Mouse (Mus musculus): Measurements from ENCODE around the gene Gli2. TPM values are rescaled to one million over a fixed set of nuclear protein-coding genes. Genes with fewer than 3 reads are reported as not detected.

Gli2 gene
- polyA plus RNA-seq, 1 experiment from 2014 or later, result 6.3 TPM

DNA sequence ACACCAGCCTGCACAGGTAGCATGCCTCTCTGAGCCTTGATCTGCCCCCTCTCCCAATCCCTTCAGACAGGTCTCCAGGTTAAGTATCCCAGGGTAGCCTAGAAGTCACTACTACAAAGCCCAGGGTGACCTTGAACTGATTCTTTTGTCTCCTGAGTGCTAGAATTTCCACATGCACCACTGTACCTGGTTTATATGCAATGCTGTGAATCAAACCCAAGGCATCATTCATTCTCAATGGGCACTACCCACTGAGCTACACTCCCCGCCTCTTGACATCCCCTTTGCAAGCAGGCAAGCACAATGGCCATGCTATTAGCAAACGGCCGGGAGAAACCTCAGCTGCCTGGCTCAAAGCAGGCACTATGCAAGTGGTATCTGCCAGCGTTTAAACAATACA is 106.2 kb downstream of the Gli2 start:
- Histone ChIP-seq H3K4me2 (ENCODE audit: low read depth, low read length) (no peak overlapping the region), H3K4me3 (ENCODE audit: low read length) (no peak overlapping the region), H3K27me3 (ENCODE audit: control insufficient read depth, insufficient read depth, low read depth, low read length) (no peaks in the 10 kb centered on the region), H3K9me3 (ENCODE audit: control insufficient read depth, low read length) (no peaks in the 10 kb centered on the region), H3K27ac (ENCODE audit: low read length) (no peak overlapping the region), H3K36me3 (ENCODE audit: control insufficient read depth, insufficient read depth, low read length) (no peaks in the 10 kb centered on the region), H3K9ac (ENCODE audit: low read length) (no peak overlapping the region), H3K4me1 (replicated peaks; ENCODE audit: control insufficient read depth, insufficient read depth, low read length) (no peaks in the 10 kb centered on the region)
- WGBS, result 75% methylated on average over 4 of the region's 4 CpGs
- ATAC-seq (ENCODE audit: low read depth), result no peak

DNA sequence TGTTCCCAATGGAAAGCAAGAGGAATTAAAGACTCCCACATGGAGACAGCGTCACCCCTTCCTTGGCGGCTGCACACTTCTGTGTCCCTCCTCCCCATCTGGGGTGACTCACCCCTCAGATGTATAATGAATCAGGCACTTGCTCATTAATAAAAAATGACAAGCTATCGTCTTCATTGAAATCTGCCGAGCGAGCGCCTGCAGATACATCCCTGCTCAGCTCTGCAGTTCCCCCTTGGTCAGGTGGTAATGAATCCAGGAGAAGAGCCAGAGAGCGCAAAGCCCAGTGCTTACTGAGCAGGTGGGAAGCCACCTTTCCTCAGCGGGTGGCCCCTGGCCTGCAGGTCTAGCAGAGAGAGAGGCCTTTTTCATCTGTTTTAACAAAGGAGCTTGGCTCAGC is 112.1 kb downstream of the Gli2 start:
- Histone ChIP-seq H3K4me3 (ENCODE audit: low read length) (no peak overlapping the region), H3K36me3 (ENCODE audit: control insufficient read depth, insufficient read depth, low read length) (no peaks in the 10 kb centered on the region), H3K4me1 (replicated peaks; ENCODE audit: control insufficient read depth, insufficient read depth, low read length) (peaks cover 5% of the 10 kb centered on the region; the same call in 1 of the 2 replicates), H3K27me3 (ENCODE audit: control insufficient read depth, insufficient read depth, low read depth, low read length) (peaks cover 2% of the 10 kb centered on the region; the same call in 1 of the 2 replicates), H3K27ac (ENCODE audit: low read length) (no peak overlapping the region), H3K9me3 (ENCODE audit: control insufficient read depth, low read length) (no peaks in the 10 kb centered on the region), H3K9ac (ENCODE audit: low read length) (no peak overlapping the region), H3K4me2 (ENCODE audit: low read depth, low read length) (no peak overlapping the region)
- 55% methylated on average over 8 of the region's 8 CpGs for WGBS
- no peak for ATAC-seq (ENCODE audit: low read depth)

DNA sequence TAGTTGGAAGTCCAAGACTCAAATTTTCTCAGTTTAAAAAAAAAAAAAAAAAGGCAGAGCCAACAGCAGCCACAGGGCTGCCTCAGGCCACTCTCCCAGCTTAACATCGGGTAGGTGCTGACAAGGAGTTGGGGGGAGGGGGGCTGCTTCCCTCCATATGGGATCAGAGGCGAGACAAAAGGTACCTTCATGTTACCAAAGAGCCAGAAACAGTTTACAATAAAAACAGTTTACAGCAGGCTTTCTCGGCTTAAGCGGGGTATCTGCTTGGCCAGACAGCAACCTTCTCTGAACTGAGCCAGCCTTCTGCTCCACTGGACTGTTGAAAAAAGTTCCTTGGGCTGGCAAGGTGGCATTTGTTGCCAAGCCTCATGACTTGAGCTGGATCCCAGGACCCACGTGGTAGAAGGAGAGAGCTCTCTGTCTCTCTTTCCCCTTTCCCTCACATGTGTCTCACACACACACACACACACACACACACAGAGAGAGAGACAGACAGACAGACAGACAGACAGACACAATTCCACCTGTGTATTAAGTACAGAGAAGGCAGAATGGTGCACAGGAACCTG is 113.1 kb downstream of the Gli2 start:
- H3K9ac ChIP-seq (ENCODE audit: low read length), result no peak overlapping the region
- no peak overlapping the region for H3K4me2 ChIP-seq (ENCODE audit: low read depth, low read length)
- H3K4me1 ChIP-seq (replicated peaks; ENCODE audit: control insufficient read depth, insufficient read depth, low read length), result peaks cover 13% of the 10 kb centered on the region; the same call in 1 of the 2 replicates
- no peaks in the 10 kb centered on the region for H3K36me3 ChIP-seq (ENCODE audit: control insufficient read depth, insufficient read depth, low read length)
- H3K4me3 ChIP-seq (ENCODE audit: low read length), result no peak overlapping the region
- no peaks in the 10 kb centered on the region for H3K9me3 ChIP-seq (ENCODE audit: control insufficient read depth, low read length)
- no peak overlapping the region for H3K27ac ChIP-seq (ENCODE audit: low read length)
- no peak for ATAC-seq (ENCODE audit: low read depth)
- peaks cover 3% of the 10 kb centered on the region; the same call in 1 of the 2 replicates for H3K27me3 ChIP-seq (ENCODE audit: control insufficient read depth, insufficient read depth, low read depth, low read length)
- 41% methylated on average over 5 of the region's 5 CpGs for WGBS

DNA sequence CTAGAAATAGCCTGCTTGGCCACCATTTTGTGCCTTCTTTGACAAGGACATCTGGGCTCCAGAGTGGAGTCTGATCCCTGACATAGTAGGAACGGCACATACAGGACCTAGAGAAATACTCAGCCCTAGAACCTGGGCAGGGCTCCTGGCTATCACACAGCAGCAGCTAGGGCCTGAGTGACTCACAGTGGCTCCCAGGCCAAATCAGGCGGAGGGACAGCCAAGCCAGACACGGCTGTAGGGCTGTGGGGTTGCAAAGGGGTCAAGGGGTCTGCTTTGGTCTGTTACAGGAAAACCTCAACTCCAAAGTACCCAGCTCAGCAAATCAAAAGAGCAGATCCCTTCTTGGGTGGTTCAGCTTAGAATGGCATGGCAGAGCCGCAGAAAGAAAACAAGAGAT is 115.2 kb downstream of the Gli2 start:
- Histone ChIP-seq H3K4me2 (ENCODE audit: low read depth, low read length) (no peak overlapping the region), H3K36me3 (ENCODE audit: control insufficient read depth, insufficient read depth, low read length) (no peaks in the 10 kb centered on the region), H3K4me1 (replicated peaks; ENCODE audit: control insufficient read depth, insufficient read depth, low read length) (peaks cover 13% of the 10 kb centered on the region; the same call in 1 of the 2 replicates), H3K4me3 (ENCODE audit: low read length) (no peak overlapping the region), H3K27ac (ENCODE audit: low read length) (no peak overlapping the region), H3K9ac (ENCODE audit: low read length) (no peak overlapping the region), H3K9me3 (ENCODE audit: control insufficient read depth, low read length) (no peaks in the 10 kb centered on the region), H3K27me3 (ENCODE audit: control insufficient read depth, insufficient read depth, low read depth, low read length) (peaks cover 7% of the 10 kb centered on the region; the same call in 1 of the 2 replicates)
- WGBS, result 62% methylated on average over 4 of the region's 4 CpGs
- ATAC-seq (ENCODE audit: low read depth), result no peak

DNA sequence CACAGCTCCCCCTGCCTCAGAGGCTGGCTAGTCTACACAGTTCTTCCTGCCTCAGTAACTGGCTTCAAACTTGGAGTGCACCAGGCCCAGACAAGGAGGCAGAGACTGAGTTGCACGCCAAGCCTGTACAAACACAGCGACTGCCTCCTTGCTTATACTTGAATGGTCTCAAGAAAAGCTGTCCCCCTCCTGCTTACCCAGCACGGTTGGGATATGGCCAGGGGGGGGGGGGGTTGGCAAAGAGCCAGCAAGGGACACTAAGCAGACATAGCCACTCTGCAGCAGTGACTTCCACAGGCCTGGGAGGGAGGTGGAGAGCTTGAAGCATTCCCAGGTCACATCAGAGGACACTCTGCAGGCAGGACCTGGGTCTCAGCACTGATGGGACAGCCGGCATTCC is 117.3 kb downstream of the Gli2 start:
- Histone ChIP-seq H3K27me3 (ENCODE audit: control insufficient read depth, insufficient read depth, low read depth, low read length) (peaks cover 5% of the 10 kb centered on the region; the same call in 1 of the 2 replicates), H3K9ac (ENCODE audit: low read length) (no peak overlapping the region), H3K27ac (ENCODE audit: low read length) (peak overlapping the region; percentile 28), H3K9me3 (ENCODE audit: control insufficient read depth, low read length) (no peaks in the 10 kb centered on the region), H3K4me2 (ENCODE audit: low read depth, low read length) (no peak overlapping the region), H3K4me3 (ENCODE audit: low read length) (no peak overlapping the region), H3K4me1 (replicated peaks; ENCODE audit: control insufficient read depth, insufficient read depth, low read length) (peaks cover 13% of the 10 kb centered on the region; the same call in 1 of the 2 replicates), H3K36me3 (ENCODE audit: control insufficient read depth, insufficient read depth, low read length) (no peaks in the 10 kb centered on the region)
- 9% methylated on average over 4 of the region's 4 CpGs for WGBS
- peak; percentile 86 for ATAC-seq (ENCODE audit: low read depth)

DNA sequence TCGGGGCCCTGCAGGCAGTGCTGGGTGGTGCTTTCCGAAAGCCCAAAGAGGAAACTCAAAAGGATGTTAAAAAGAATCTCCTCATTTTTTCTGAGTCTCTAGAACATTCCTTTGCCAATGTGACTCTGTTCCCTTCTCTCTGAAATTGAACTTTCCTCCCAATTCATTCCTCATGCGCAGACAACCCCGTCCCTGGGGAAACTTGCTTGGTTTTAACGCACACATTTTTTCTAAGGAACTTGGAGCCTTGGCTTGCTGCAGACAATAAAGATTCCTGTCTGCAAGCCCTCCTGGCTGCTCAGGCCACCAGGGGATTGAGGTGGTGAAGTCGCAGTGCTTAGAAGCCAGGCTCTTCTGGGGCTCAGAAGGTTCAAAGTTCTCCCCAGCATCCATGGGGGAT is 117.9 kb downstream of the Gli2 start:
- Histone ChIP-seq H3K9ac (ENCODE audit: low read length) (no peak overlapping the region), H3K27ac (ENCODE audit: low read length) (peak overlapping the region; percentile 28; the same call in 1 of the 2 replicates), H3K4me3 (ENCODE audit: low read length) (no peak overlapping the region), H3K9me3 (ENCODE audit: control insufficient read depth, low read length) (no peaks in the 10 kb centered on the region), H3K27me3 (ENCODE audit: control insufficient read depth, insufficient read depth, low read depth, low read length) (peaks cover 5% of the 10 kb centered on the region; the same call in 1 of the 2 replicates), H3K4me2 (ENCODE audit: low read depth, low read length) (no peak overlapping the region), H3K36me3 (ENCODE audit: control insufficient read depth, insufficient read depth, low read length) (no peaks in the 10 kb centered on the region), H3K4me1 (replicated peaks; ENCODE audit: control insufficient read depth, insufficient read depth, low read length) (peaks cover 13% of the 10 kb centered on the region; the same call in 1 of the 2 replicates)
- 0 out of 2 replicates have a peak, but pooled peaks have one; percentile 18 for ATAC-seq (ENCODE audit: low read depth)
- WGBS, result 60% methylated on average over 6 of the region's 6 CpGs

DNA sequence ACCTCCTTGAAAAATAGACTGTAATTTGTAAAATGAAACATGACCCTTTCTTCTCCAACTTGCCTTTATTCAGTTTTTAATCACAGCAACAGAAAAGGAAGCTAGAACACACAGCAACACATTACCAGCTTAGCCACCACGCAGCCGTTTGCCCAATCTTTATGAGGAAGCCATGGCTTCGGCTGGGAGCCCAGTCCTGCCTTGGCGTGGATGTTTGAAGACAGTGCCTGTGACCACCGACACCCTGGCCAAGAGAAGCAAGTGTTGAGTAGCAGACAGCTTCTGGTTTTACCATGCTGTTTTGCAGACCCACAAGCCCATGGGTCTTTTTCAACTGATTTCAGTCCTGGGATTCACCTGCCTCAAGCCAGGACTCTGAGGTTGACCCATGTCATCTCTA is 121.3 kb downstream of the Gli2 start:
- ATAC-seq (ENCODE audit: low read depth), result no peak
- 85% methylated on average over 5 of the region's 5 CpGs for WGBS
- Histone ChIP-seq H3K9me3 (ENCODE audit: control insufficient read depth, low read length) (no peaks in the 10 kb centered on the region), H3K4me1 (replicated peaks; ENCODE audit: control insufficient read depth, insufficient read depth, low read length) (peaks cover 13% of the 10 kb centered on the region; the same call in 1 of the 2 replicates), H3K9ac (ENCODE audit: low read length) (no peak overlapping the region), H3K4me3 (ENCODE audit: low read length) (no peak overlapping the region), H3K27me3 (ENCODE audit: control insufficient read depth, insufficient read depth, low read depth, low read length) (peaks cover 5% of the 10 kb centered on the region; the same call in 1 of the 2 replicates), H3K36me3 (ENCODE audit: control insufficient read depth, insufficient read depth, low read length) (no peaks in the 10 kb centered on the region), H3K27ac (ENCODE audit: low read length) (no peak overlapping the region), H3K4me2 (ENCODE audit: low read depth, low read length) (no peak overlapping the region)

DNA sequence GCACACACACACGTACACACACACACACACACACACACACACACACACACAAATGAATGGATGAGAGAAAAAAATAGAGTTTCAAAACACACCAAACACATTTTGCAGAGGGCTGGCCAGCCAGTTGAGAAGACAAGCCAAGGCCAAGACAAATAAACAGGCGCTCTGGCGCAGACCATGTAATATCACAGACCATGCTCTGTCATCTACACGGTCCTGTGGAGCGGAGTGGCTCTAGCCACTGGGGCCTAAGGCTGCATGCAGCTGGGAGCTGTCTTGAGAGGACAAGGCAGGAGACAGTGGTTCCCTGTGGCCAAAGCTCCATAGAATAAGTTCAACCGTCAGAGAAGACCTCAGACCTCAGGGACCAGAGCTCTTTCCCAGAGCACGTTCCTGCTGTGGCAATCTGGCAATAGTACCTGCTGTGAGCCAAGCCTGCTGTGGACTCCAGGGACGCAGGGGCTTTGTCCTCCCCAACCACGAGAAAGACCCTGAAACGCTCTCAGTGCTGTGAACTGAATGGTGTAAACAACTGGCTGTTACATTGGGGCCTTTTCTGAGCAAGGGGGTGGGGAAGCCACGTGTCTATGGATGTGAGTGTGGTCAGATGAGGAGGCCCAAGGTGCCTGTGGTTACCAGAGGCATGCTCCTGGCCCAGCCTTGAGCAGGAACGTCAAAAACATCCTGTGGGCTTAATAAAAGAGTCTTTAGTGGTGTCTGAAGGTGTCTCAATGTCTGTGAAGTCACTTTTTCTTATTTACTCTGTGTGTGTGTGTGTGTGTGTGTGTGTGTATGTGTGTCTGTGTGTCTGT is 125.7 kb downstream of the Gli2 start:
- 44% methylated on average over 12 of the region's 12 CpGs for WGBS
- peaks cover 10% of the 10 kb centered on the region for H3K27me3 ChIP-seq (ENCODE audit: control insufficient read depth, insufficient read depth, low read depth, low read length)
- H3K4me3 ChIP-seq (ENCODE audit: low read length), result no peak overlapping the region
- H3K4me2 ChIP-seq (ENCODE audit: low read depth, low read length), result no peak overlapping the region
- H3K4me1 ChIP-seq (replicated peaks; ENCODE audit: control insufficient read depth, insufficient read depth, low read length), result no peaks in the 10 kb centered on the region
- no peak overlapping the region for H3K27ac ChIP-seq (ENCODE audit: low read length)
- H3K9ac ChIP-seq (ENCODE audit: low read length), result no peak overlapping the region
- H3K9me3 ChIP-seq (ENCODE audit: control insufficient read depth, low read length), result no peaks in the 10 kb centered on the region
- no peaks in the 10 kb centered on the region for H3K36me3 ChIP-seq (ENCODE audit: control insufficient read depth, insufficient read depth, low read length)
- peak; percentile 85 for ATAC-seq (ENCODE audit: low read depth)

DNA sequence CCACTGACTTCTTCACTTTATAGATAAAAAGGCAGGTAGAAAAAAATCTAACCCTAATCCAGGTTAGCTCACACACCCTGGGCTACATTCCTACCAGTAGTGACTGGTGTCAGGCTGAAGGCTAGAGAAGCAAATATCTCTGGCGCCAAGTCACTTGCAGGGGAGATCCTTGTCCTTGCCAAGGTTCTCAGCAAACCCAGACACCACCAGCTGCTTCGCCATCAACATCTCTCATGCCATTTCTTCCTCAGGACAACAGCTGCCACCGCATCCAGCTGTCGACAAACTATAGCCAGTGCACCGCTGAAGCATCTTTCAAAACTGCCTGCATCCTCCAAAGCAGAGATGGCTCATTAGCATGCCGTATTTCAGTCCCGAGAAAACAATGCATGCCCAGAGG is 126.9 kb downstream of the Gli2 start:
- Histone ChIP-seq H3K4me3 (ENCODE audit: low read length) (no peak overlapping the region), H3K27me3 (ENCODE audit: control insufficient read depth, insufficient read depth, low read depth, low read length) (peaks cover 15% of the 10 kb centered on the region), H3K4me1 (replicated peaks; ENCODE audit: control insufficient read depth, insufficient read depth, low read length) (no peaks in the 10 kb centered on the region), H3K27ac (ENCODE audit: low read length) (no peak overlapping the region), H3K9me3 (ENCODE audit: control insufficient read depth, low read length) (no peaks in the 10 kb centered on the region), H3K9ac (ENCODE audit: low read length) (no peak overlapping the region), H3K4me2 (ENCODE audit: low read depth, low read length) (no peak overlapping the region), H3K36me3 (ENCODE audit: control insufficient read depth, insufficient read depth, low read length) (no peaks in the 10 kb centered on the region)
- no peak for ATAC-seq (ENCODE audit: low read depth)
- WGBS, result 88% methylated on average over 7 of the region's 7 CpGs
